Mouse (Mus musculus): ENCODE data around the gene Trim14. TPM values are rescaled to one million over a fixed set of nuclear protein-coding genes. Genes with fewer than 3 reads are reported as not detected.

Trim14 gene
- total RNA-seq, 1 experiment: 0.58 TPM

DNA sequence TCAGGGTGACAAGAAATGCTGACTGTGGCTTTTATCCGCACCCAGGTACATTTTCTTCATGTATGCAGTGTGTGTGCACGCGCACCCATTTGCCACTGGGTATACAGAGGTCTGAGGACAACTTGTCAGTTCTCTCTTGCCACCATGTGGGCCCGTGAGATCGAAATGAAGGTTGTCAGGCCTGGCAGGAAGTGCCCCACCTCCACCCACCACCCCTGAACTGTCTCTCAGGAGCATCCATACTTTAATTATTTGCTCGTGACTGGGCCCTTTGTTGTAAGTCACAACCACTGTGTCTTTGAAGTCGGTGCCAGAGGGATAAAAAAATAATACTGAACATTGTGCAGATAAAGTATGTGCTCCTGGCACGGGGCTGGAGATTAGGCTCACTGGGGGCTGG lies 14.5 kb upstream of the Trim14 start:
- Histone ChIP-seq H3K4me1 (ENCODE audit: control insufficient read depth in 2 of 2, insufficient read depth in 2 of 2, low read length in 2 of 2, poor library complexity in 1 of 2) (peaks cover 0 to 12% of the 10 kb centered on the region in 2 experiments; a peak in 2 of 4 replicates), H3K36me3 (ENCODE audit: control insufficient read depth, insufficient read depth, low read length, poor library complexity, severe bottlenecking) (no peaks in the 10 kb centered on the region), H3K9me3 (ENCODE audit: control insufficient read depth, insufficient read depth, low read depth, low read length) (no peaks in the 10 kb centered on the region), H3K4me3 (ENCODE audit: insufficient read depth in 1 of 2, low read depth in 1 of 2, low read length in 2 of 2, poor library complexity in 1 of 2, severe bottlenecking in 1 of 2) (no peak overlapping the region), H3K9ac (ENCODE audit: insufficient read depth, low read depth, low read length, poor library complexity, severe bottlenecking) (no peak overlapping the region), H3K27ac (ENCODE audit: insufficient read depth, low read depth, low read length, poor library complexity, severe bottlenecking) (no peak overlapping the region)
- TF ChIP-seq HCFC1 (IDR thresholded peaks at IDR 0.05; ENCODE audit: borderline replicate concordance, insufficient read depth, low read length) (no peak), MAFK (IDR thresholded peaks at IDR 0.05; ENCODE audit: insufficient read depth, low read depth, low read length) (0 out of 2 replicates have a peak, but pooled peaks have one; percentile 45)
- in situ Hi-C loops (cut with MboI; ENCODE audit: low sequenced_read_pairs in 2 of 2, unreplicated experiment in 2 of 2): no loop called here
- DNase-seq (ENCODE audit: low read depth, low spot score): no peak

GRCm38 (mm10) chr4:46549979-46550378 lies 14.0 kb upstream of the Trim14 start:
- Histone ChIP-seq H3K27ac (ENCODE audit: insufficient read depth, low read depth, low read length, poor library complexity, severe bottlenecking) (no peak overlapping the region), H3K4me1 (ENCODE audit: control insufficient read depth in 2 of 2, insufficient read depth in 2 of 2, low read length in 2 of 2, poor library complexity in 1 of 2) (peaks cover 0 to 13% of the 10 kb centered on the region in 2 experiments; a peak in 2 of 4 replicates), H3K9me3 (ENCODE audit: control insufficient read depth, insufficient read depth, low read depth, low read length) (no peaks in the 10 kb centered on the region), H3K9ac (ENCODE audit: insufficient read depth, low read depth, low read length, poor library complexity, severe bottlenecking) (no peak overlapping the region), H3K4me3 (ENCODE audit: insufficient read depth in 1 of 2, low read depth in 1 of 2, low read length in 2 of 2, poor library complexity in 1 of 2, severe bottlenecking in 1 of 2) (no peak overlapping the region), H3K36me3 (ENCODE audit: control insufficient read depth, insufficient read depth, low read length, poor library complexity, severe bottlenecking) (no peaks in the 10 kb centered on the region)
- in situ Hi-C loops (cut with MboI; ENCODE audit: low sequenced_read_pairs in 2 of 2, unreplicated experiment in 2 of 2): no loop called here
- no peak for DNase-seq (ENCODE audit: low read depth, low spot score)
- TF ChIP-seq CHD2 (IDR thresholded peaks at IDR 0.05; ENCODE audit: low read depth, low read length) (no peak), ZC3H11A (IDR thresholded peaks at IDR 0.05; ENCODE audit: borderline replicate concordance, low read depth, low read length) (no peak), ZNF384 (IDR thresholded peaks at IDR 0.05; ENCODE audit: low read depth, low read length) (no peak), HCFC1 (IDR thresholded peaks at IDR 0.05; ENCODE audit: borderline replicate concordance, insufficient read depth, low read length) (no peak), MAFK (IDR thresholded peaks at IDR 0.05; ENCODE audit: insufficient read depth, low read depth, low read length) (no peak)

DNA sequence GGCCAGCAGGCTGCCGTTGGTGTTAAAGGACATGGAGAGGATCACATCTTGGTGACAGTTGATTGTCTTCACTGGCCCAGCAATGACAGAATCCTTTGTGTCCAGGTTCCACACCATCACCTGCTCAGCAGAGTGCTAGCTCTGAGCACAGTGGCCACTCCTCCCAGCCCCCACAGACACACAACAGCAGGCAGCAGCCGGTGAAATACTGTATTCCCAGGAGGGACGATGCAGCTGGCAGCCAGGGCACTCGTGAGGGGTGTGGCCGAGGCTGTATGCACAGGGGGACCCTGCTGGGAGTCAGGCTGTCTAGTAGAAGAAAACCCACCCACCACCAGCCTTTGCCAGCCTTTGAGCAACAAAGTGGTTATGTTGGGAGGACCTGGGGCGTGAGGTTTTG lies 10.8 kb upstream of the Trim14 start:
- Histone ChIP-seq H3K4me3 (ENCODE audit: insufficient read depth in 1 of 2, low read depth in 1 of 2, low read length in 2 of 2, poor library complexity in 1 of 2, severe bottlenecking in 1 of 2) (no peak overlapping the region), H3K27ac (ENCODE audit: insufficient read depth, low read depth, low read length, poor library complexity, severe bottlenecking) (no peak overlapping the region), H3K4me1 (ENCODE audit: control insufficient read depth in 2 of 2, insufficient read depth in 2 of 2, low read length in 2 of 2, poor library complexity in 1 of 2) (peaks cover 0 to 7% of the 10 kb centered on the region in 2 experiments; a peak in 1 of 4 replicates), H3K9ac (ENCODE audit: insufficient read depth, low read depth, low read length, poor library complexity, severe bottlenecking) (no peak overlapping the region), H3K9me3 (ENCODE audit: control insufficient read depth, insufficient read depth, low read depth, low read length) (no peaks in the 10 kb centered on the region), H3K36me3 (ENCODE audit: control insufficient read depth, insufficient read depth, low read length, poor library complexity, severe bottlenecking) (no peaks in the 10 kb centered on the region)
- in situ Hi-C loops (cut with MboI; ENCODE audit: low sequenced_read_pairs in 2 of 2, unreplicated experiment in 2 of 2): no loop called here
- DNase-seq (ENCODE audit: low read depth, low spot score): no peak
- no peak for TF ChIP-seq CHD2 (IDR thresholded peaks at IDR 0.05; ENCODE audit: low read depth, low read length)
- TF ChIP-seq ZC3H11A (IDR thresholded peaks at IDR 0.05; ENCODE audit: borderline replicate concordance, low read depth, low read length): no peak
- no peak for TF ChIP-seq HCFC1 (IDR thresholded peaks at IDR 0.05; ENCODE audit: borderline replicate concordance, insufficient read depth, low read length)
- no peak for TF ChIP-seq ZNF384 (IDR thresholded peaks at IDR 0.05; ENCODE audit: low read depth, low read length)
- TF ChIP-seq MAFK (IDR thresholded peaks at IDR 0.05; ENCODE audit: insufficient read depth, low read depth, low read length): no peak

DNA sequence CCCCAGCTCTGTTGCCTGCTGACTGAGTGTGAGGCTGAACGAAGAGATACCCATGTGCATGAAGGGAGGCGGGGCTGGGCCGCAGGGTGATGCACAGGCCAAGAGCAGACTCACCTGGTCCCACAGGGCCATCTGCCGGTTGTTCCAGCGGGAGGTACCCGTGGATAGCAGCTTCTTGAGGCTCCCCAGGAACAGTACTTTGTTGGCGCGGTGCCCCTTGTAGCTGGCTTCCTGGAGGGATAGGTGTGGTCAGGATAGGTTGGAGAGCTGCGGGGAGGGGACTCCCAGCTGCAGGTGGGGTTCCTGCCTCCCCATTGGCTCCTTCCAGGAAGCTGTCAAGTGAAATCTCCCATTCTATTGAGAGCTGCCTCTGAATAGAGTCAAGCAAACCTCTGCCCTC lies 9.6 kb upstream of the Trim14 start:
- no peaks in the 10 kb centered on the region for H3K9me3 ChIP-seq (ENCODE audit: control insufficient read depth, insufficient read depth, low read depth, low read length)
- peak; percentile 19 for DNase-seq (ENCODE audit: low read depth, low spot score)
- in situ Hi-C loops (cut with MboI; ENCODE audit: low sequenced_read_pairs in 2 of 2, unreplicated experiment in 2 of 2): no loop called here
- H3K27ac ChIP-seq (ENCODE audit: insufficient read depth, low read depth, low read length, poor library complexity, severe bottlenecking): no peak overlapping the region
- H3K4me1 ChIP-seq (ENCODE audit: control insufficient read depth in 2 of 2, insufficient read depth in 2 of 2, low read length in 2 of 2, poor library complexity in 1 of 2): peaks cover 0 to 8% of the 10 kb centered on the region in 2 experiments; a peak in 1 of 4 replicates
- TF ChIP-seq MAFK (IDR thresholded peaks at IDR 0.05; ENCODE audit: insufficient read depth, low read depth, low read length) (no peak), CHD2 (IDR thresholded peaks at IDR 0.05; ENCODE audit: low read depth, low read length) (no peak), ZNF384 (IDR thresholded peaks at IDR 0.05; ENCODE audit: low read depth, low read length) (no peak), ZC3H11A (IDR thresholded peaks at IDR 0.05; ENCODE audit: borderline replicate concordance, low read depth, low read length) (no peak)
- H3K4me3 ChIP-seq (ENCODE audit: insufficient read depth in 1 of 2, low read depth in 1 of 2, low read length in 2 of 2, poor library complexity in 1 of 2, severe bottlenecking in 1 of 2): no peak overlapping the region
- H3K36me3 ChIP-seq (ENCODE audit: control insufficient read depth, insufficient read depth, low read length, poor library complexity, severe bottlenecking): no peaks in the 10 kb centered on the region
- H3K9ac ChIP-seq (ENCODE audit: insufficient read depth, low read depth, low read length, poor library complexity, severe bottlenecking): no peak overlapping the region

DNA sequence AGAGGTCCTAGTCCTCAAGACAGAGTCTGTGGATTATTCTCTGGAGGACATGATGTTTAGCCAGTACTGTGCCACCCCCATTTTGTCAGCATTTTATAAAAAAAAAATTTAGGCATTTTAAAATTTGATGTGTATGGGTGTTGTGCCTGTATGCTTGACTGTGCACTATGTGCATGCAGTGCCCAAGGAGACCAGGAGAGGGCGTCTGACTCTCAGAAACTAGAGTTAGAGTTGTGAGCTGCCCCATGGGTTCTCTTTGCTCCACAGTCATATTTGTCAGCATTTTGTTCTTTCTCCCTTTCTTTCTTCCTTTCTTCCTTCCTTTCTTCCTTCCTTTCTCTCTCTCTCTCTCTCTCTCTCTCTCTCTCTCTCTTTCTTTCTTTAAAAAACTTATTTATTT lies 8.4 kb upstream of the Trim14 start:
- no peak for TF ChIP-seq CHD2 (IDR thresholded peaks at IDR 0.05; ENCODE audit: low read depth, low read length)
- TF ChIP-seq ZNF384 (IDR thresholded peaks at IDR 0.05; ENCODE audit: low read depth, low read length): no peak
- TF ChIP-seq HCFC1 (IDR thresholded peaks at IDR 0.05; ENCODE audit: borderline replicate concordance, insufficient read depth, low read length): no peak
- TF ChIP-seq MAFK (IDR thresholded peaks at IDR 0.05; ENCODE audit: insufficient read depth, low read depth, low read length): no peak
- TF ChIP-seq ZC3H11A (IDR thresholded peaks at IDR 0.05; ENCODE audit: borderline replicate concordance, low read depth, low read length): peak; percentile 35; the same call in 1 of the 2 replicates
- in situ Hi-C loops (cut with MboI; ENCODE audit: low sequenced_read_pairs in 2 of 2, unreplicated experiment in 2 of 2): no loop called here
- peaks cover 0 to 8% of the 10 kb centered on the region in 2 experiments; a peak in 1 of 4 replicates for H3K4me1 ChIP-seq (ENCODE audit: control insufficient read depth in 2 of 2, insufficient read depth in 2 of 2, low read length in 2 of 2, poor library complexity in 1 of 2)
- H3K9me3 ChIP-seq (ENCODE audit: control insufficient read depth, insufficient read depth, low read depth, low read length): no peaks in the 10 kb centered on the region
- no peak overlapping the region for H3K4me3 ChIP-seq (ENCODE audit: insufficient read depth in 1 of 2, low read depth in 1 of 2, low read length in 2 of 2, poor library complexity in 1 of 2, severe bottlenecking in 1 of 2)
- no peak overlapping the region for H3K27ac ChIP-seq (ENCODE audit: insufficient read depth, low read depth, low read length, poor library complexity, severe bottlenecking)
- no peak overlapping the region for H3K9ac ChIP-seq (ENCODE audit: insufficient read depth, low read depth, low read length, poor library complexity, severe bottlenecking)
- peak; percentile 54 for DNase-seq (ENCODE audit: low read depth, low spot score)
- no peaks in the 10 kb centered on the region for H3K36me3 ChIP-seq (ENCODE audit: control insufficient read depth, insufficient read depth, low read length, poor library complexity, severe bottlenecking)
